Mouse (Mus musculus): ENCODE measurements around the gene Gm45785. TPM values are rescaled to one million over a fixed set of nuclear protein-coding genes. Genes with fewer than 3 reads are reported as not detected.
"Not testable (repeated sequence)": the region's sequence is repeated elsewhere in the genome, so short reads cannot be mapped to it uniquely, and the experiment has no call there.

The Gm45785 gene
- not detected for total RNA-seq (2021)
- long read RNA-seq, experiment 1, result 0 reads
- long read RNA-seq, experiment 2, partial matches to known transcripts, result 1 of 1 reads
- long read RNA-seq, experiment 2, other reads (novel, unspliced or antisense), result 0 of 1 reads

DNA sequence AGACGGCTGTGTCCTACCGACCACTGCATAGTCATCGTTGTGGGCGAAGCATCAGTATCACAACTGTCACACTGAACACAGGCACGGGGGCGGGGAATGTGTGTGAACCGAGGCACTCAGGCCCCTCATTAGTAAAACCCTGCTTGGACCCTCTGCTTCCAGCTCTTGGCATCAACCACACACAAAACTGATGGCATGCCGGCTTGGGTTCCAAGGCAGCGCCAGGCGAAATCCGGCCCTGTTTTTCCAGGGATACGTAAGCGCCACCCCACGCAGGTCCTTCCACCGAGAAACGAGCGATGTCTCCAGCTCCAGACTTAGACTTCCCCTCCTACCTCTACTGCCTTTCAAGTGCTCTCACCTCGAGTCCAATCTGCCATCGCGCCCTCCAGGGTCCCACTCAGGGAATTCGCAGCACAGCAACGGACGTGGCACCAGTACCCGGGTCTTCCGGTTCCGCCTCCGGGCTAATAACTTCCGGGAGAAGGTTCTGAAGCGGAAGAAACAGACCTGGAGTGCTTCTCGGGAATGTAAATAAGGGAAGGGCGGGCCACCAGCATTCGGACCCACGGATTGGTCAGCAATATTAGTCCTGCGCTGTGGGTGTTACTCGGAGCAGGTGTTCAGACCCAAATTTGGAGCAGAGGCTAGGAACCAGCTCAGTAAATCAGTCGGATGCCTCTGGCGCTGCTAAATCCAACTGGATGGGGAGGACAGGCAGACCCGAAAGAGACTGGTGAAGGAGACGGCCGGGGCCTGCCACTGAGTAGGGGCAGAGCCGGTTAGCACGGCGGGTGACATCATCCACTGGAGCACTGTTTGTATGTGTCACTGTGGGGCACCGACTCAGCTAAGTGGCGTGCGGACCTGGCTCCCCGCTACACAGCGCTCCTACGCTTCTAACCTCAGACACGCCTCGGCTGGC, at the start of gene Gm45785:
TSS of gene Gm45785 (minus strand) at position 472 of the 925 bp plus-strand sequence.
- peak; percentile 59 to 83 for DNase-seq (ENCODE audit: low spot score in 2 of 2)

DNA sequence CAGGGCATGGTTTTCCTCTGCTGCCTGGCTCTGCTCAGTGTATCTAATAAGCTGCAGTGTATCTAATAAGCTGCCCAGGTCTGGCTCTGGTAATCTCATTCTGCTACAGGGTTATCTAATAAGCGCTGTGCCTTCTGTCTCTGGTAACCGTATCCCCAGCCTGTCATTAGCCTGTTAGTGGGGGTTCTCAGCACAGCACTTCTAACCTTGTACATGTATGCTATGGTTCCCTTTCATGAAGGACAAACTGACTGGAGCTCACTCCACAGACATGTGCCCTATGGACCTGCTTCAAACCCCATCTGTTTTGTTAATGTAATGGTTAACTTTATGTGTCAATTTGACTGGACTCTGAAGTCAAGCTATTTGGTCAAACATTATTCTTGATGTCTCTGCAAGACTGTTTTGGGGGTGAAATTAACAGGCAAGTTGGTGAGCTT, 49.5 kb upstream of the Gm45785 start:
- no peak for DNase-seq (ENCODE audit: low spot score in 2 of 2)

DNA sequence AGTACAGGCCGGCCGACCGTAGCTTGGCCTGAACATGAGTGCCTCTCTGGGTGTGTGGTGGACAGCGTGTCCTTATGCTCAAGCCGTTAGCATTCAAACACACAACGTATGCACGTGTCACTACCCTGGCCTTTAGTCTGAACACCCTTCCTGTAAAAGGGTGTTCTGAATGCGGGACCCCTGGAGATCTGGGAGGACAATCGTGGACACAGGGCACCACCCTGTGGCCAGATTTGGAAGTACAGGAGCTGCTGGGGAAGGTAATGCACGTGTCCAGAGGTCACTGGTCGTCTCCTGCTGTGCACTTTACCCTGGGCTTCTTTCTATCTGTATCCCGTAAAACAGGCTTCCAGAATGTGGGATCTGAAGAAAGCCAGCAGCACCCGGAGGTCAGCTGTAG, 47.1 kb upstream of the Gm45785 start:
- peak; percentile 67 to 75 for DNase-seq (ENCODE audit: low spot score in 2 of 2)

DNA sequence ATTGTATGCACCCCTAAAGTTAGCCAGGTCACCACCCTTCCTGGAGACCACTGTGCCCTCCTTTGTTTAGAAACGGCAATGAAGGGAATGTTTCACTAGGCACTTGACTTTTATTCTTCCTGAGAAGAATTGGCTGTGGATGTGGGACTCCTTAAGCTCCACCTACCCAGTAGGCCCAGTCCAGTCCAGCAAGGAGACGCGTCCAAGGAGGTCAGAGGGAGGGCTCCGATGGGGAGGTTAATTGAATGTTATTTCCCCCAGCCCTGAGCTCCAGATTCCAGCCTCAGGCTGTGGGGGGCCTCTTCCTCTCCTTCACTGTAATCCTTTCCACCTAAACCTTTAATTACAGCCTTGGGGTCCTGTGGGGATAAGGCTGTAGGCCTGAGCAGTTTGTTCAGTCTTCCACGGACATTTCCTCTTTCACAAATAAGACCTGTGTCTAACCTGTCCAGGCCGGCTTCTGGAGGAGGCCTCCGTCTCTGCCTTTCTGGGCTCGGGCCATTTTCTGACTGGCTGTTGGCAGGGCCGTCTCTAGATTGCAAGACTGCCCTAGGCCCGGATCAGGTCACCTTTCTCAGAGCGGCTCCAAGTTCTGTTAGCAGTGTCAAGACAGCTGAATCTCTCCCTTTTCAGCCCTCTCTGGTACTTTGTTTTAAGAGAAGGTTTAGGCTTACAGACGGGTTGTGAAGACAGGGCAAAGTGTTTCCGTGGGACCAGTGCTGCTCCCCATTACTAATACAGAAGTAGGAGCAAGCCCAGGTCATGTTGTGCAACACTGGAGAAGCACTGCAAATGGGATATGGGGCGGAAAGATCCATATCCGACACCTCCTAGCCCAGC, 46.1 kb upstream of the Gm45785 start:
- no peak for DNase-seq (ENCODE audit: low spot score in 2 of 2)

DNA sequence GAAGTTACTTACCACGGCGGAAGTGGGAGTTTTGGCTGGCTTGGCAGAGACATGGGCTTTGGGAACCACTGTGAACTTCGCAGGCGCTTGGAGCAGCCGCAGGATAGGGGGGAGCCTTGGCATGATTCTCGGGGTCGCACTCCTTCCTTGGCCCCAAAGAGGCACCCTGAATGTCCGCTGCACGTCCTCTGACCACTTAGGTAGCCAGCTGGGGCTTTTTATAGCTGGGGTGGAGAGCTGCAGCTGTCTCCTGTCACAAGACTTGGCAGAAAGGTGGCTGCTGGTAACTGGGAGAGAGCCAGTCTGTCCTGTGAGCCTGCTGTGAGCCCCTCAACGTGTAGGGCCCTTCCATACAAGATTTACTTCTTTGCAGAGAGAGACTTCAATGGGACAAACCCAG, 44.1 kb upstream of the Gm45785 start, which contains the start of gene Cox8b:
TSS of gene Cox8b (minus strand) at position 227 of the 400 bp plus-strand sequence.
- peak in 1 of 2 experiments; percentile 40 for DNase-seq (ENCODE audit: low spot score in 2 of 2)

DNA sequence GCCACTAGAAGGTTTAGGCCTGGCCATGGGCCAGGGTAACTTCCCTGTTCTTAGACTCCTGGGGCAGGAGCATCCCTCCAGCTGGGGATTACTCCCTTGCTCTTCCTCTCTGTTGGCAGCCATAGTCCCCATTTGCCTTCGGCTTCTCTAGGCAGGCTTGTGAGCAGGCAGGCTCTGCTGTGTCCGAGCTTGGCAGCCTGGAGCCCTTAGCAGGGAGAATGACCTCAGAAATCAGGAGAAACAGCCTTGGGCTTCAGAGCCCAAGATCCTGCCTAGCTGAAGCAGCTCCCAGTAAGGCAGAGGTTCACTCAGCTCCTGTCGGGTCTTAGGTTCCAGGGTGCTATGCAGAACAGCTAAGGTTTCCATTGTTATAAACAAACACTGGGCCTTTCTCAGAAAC, 43.0 kb upstream of the Gm45785 start:
- DNase-seq (ENCODE audit: low spot score in 2 of 2), result no peak

DNA sequence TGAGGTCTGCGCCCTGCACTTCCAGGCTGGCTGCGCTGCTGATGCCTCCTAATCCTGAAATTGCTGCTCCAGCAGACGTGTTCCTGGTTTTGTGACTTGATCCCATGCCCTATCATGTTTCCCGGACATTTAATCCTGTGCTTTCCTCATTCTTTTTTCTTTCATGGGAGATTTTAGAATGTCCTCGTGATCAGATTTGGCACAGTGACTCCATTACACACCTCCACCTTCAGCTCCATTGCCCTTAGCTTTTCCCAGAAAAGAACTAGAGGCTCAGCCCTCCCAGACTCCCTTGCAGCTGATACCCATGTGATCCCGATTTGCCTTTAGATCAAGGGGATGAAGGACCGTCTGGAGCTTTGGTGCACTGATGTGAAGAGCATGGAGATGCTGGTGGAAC, 41.7 kb upstream of the Gm45785 start:
- no peak for DNase-seq (ENCODE audit: low spot score in 2 of 2)

DNA sequence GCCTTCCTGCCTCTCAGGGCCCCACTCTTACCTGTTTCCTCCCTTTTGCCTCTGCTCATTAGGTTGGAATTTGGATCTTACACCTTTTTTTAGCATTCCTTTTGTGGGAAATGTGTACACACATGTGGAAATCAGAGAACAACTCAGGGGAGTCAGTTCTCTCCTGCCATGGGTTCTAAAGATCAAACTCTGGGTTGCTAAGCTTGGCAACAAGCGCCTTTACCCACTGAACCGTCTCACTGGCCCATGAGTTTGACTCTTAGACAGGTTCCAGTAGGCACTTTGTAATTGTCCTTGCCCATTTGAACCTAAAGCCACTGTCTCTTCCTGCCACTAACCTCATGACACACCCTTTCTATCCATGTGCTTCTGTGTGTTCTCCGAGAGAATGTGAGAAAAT, 38.5 kb upstream of the Gm45785 start:
- no peak for DNase-seq (ENCODE audit: low spot score in 2 of 2)

DNA sequence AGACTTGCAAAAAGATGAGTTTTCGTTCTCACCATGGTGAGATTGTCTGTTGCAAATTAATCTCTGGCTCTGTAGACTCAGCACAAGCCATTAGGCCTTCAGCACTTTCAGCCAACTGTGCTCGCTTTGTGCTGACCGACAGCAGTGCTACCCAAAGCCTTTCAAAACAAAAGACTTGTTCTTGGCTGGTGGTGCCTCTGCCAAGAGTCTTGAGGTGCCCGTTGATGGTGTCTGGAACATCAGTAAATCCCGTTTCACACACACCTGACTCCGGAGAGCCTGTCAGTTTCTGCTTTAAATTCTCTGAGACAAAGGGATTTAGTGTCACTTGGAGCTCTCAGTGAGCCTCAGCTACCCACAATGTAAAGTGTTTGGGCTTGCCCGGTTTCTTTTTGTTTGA, 37.9 kb upstream of the Gm45785 start:
- no peak for DNase-seq (ENCODE audit: low spot score in 2 of 2)

DNA sequence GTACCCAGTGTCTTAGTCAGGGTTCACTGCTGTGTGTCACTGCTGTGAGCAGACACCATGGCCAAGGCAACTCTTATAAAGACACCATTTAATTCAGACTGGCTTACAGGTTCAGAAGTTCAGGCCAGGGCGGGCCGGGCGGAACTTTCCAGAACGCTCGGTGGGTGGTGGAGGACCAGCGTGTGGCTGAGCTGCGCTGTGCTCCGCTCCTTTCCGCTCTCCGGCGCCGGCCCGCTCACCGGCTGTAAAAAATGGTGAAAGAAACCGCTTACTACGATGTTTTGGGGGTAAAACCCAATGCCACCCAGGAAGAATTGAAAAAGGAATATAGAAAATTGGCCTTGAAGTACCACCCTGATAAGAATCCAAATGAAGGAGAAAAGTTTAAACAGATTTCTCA, 34.5 kb upstream of the Gm45785 start:
- DNase-seq (ENCODE audit: low spot score in 2 of 2), result not testable (repeated sequence)

DNA sequence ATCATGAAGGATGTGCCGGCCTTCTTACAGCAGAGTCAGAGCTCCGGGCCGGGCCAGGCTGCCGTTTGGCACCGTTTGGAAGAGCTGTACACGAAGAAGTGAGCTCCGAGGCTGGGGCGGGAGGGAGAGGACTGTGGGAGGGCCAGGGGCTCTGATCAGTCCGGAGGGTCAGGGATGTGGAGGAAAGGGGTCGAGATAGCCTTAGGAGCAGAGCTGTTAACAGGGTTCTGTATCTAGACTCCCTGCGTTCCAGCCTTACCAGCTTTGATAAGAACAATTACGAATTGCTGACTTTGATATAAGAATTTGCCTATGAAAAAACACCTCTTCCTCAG, 26.3 kb upstream of the Gm45785 start:
- no peak for DNase-seq (ENCODE audit: low spot score in 2 of 2)

DNA sequence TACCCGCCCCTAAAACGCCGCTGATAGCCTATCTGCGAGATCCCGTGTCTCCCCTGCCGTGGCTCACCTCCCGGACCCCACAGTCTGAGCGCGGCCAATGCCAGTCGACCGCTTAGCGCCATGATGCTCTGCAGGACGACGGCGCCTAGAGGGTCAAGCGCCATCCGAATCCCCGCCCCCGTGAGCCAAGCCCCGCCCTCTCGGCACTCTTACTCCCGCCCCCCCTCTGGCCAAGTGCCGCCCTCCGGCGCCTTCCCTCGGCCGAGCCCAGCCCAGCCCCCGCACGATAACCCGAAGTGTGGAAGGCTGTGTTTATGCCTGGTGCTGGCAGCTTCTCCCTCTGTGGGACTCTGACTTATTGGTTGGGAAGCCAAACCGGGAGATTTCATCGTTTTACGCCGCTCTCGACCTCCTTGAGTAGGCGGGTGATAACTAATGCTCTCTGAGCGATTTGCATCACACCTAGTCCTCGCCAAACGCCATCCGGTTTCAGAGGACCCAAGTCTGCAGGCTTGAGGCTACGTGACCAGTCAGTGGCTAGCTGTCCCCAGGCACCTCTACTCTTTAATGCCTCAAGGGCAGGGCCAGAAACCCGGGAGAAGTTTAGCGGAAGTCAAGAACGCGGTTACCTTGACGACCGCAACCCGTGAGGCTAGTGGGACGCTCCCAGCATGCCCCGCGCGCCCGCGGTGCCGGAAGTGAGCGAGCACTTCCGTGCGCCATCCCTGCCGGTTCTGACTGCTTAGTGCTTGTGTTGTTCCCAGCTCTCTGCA, 25.8 kb upstream of the Gm45785 start, which contains the start of the genes Psmd13 and Sirt3:
TSS of gene Psmd13 (plus strand) at position 273 of the 773 bp plus-strand sequence.
TSS of gene Sirt3 (minus strand) at position 614 of the 773 bp plus-strand sequence.
- peak; percentile 94 to 96 for DNase-seq (ENCODE audit: low spot score in 2 of 2)

DNA sequence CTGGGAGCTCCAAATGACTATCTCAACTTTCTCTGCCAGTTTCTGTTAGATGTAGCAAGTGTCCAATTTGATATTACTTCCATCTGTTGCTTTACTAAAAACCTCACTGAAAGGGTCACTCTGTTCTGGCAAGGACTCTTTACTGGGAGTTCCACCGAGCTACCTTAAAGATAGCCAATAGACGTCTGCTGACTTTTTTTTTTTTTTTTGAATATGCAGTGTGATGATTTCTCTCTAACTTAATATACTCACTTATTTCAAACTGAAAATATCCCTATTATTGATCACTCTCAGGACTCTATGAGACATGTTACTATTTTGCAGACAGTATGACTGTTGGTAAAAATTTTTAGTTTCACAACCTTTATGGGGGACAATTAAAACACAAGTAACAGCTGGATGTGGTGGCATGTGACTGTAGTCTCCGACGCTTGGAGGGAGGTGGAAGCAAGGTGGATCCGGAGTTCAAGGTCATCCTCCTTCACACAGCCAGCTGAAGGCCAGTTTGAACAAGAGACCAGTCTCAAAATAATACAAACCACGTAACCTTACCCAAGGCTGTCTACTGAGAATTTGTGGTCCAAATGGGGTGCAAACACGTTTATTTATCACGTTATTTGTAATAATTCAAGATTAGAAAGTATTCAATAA, 24.9 kb upstream of the Gm45785 start:
- DNase-seq (ENCODE audit: low spot score in 2 of 2), result no peak

DNA sequence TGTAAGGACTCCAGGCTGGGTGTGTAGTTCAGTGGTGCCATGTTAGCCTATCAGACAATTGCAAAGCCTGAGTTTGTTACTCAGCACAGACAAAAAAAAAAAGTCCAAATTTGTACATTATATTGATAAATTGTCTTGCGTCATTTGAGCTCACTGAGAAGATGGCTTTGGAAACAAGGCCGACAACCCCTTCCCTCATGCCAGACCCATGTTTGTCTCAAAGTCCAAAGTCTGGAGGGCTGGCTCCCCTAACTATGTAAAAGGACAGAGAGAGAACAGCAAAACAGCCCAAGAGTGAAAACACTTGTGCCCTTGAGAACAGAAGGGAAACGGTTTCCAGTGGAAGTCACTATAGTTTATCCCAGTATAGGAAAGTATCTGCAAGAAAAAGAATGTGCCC, 24.3 kb upstream of the Gm45785 start:
- no peak for DNase-seq (ENCODE audit: low spot score in 2 of 2)

DNA sequence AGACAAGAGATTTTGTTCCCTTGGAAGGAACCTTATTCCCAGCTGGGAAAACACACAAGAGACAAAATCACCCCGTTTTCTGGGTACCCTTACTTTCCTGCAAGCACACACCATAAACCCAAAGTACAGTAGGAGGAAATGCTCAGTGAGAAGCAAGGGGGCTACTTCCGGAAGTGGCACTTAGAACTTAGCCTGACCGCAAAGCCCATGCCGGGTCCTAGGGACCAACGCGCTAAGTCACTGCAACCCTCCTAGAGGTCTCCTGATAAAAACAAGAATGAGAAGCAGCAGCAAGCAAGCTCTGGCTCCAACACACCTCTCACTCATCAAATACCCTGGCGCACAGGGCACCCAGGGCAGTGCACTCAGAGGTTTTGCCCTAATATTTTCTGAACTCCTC, 23.2 kb upstream of the Gm45785 start:
- no peak for DNase-seq (ENCODE audit: low spot score in 2 of 2)

DNA sequence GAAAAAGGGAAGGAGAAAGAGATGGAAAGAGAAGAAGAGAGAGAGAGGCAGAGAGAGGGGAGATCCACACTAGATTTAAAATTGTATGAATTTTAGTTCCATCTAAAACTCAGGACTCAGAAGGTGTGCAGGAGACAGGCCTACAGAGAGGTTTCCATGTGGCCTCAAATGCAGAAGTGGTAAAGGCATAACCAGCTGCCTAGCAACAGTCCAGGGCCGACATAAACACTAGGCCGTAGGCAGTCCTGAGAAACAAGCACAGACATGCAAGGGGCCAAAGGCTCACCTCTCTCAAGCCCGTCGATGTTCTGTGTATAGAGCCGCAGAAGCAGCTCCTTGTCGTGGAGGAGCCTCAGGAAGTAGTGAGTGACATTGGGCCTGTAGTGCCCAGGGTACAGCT, 21.2 kb upstream of the Gm45785 start:
- DNase-seq (ENCODE audit: low spot score in 2 of 2), result no peak

DNA sequence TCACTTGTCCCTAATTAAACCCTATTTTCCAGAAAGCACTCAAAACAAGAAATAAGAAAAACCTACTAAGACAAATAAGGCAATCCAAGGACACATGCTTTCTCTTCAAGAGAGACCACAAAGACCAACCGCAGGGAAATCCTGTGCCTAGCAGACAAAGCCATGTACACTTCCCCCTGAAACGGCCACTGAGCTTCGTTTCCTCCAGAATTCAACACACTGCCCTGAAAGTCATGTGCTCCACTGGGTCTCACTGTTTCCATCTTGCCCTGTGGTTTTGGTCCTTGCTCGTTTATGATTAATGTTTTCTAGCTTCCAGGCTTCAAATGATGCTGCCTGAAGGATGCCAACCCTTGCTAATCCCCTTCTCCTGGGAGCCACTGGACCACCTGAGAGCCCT, 18.1 kb upstream of the Gm45785 start:
- no peak for DNase-seq (ENCODE audit: low spot score in 2 of 2)

DNA sequence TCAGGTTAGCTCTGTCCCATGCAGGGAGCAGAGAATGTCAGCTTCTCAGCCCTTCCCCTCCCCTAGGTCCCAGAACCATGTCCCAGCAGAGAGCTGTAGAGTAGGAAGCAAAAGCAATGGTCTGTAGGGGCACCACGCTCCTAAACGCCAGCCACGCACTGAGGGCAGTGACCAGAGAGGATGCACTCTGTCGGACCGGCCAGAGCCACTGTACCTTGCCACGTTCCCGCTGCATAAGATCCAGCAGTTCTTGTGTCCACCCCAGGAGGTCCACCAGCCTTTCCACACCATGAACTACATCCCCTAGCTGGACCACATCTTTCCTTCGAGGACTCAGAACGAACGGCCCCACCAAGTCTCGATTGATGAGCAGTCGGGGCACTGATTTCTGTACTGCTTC, 8.6 kb upstream of the Gm45785 start:
- DNase-seq (ENCODE audit: low spot score in 2 of 2), result no peak

DNA sequence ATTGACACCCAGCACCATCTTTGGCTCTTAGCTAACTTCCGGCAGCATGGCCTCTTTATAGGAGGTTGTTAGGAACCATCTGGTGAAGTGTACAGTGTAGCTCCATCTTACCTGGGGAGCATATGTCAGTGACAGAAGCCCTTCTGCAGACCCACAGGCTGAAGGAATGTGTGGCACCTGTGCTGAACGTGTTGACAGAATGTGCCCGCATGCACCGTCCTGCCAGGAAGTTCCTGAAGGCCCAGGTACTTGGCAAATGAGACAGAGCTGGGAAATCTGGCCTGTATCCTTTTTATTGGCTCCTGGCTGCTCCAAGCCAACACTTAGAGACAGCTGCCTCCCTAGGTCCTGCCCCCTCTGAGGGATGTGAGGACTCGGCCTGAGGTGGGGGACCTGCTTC, 4.6 kb upstream of the Gm45785 start:
- DNase-seq (ENCODE audit: low spot score in 2 of 2), result no peak

DNA sequence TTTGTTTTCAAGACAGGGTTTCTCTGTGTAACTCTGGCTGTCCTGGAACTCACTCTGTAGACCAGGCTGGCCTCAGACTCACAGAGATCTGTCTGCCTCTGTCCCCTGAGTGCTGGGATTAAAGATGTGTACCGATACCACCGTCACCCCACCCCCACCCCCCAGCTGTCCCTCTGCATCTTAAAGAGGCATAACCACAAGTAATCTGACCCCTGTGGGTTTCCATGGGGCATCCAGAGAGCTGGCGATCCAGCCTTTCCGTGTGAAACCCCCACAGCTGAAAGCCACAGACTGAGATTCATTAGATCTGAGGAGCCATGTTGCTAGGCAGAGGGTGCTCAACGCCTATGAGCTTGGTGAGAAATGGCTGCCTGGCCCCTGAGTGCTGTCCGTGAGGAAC, 3.9 kb upstream of the Gm45785 start:
- no peak for DNase-seq (ENCODE audit: low spot score in 2 of 2)

Data from gastrocnemius, postnatal 4 days (tissue).